Mouse (Mus musculus): Measurements from ENCODE around the gene Ndn.

GRCm38 (mm10) chr7:62346269-62346668, at the start of gene Ndn:
- TF ChIP-seq CTCF (IDR thresholded peaks at IDR 0.05; ENCODE audit: extremely low read depth, insufficient read length, insufficient replicate concordance, low read depth, low read length) (no peak), POLR2A (IDR thresholded peaks at IDR 0.05; ENCODE audit: low read depth, low read length) (no peak)
